Mouse (Mus musculus) liver, embryonic 16.5 days (tissue): ENCODE data around the gene Aimp2. TPM values are rescaled to one million over a fixed set of nuclear protein-coding genes. Genes with fewer than 3 reads are reported as not detected.

Experiments used
- ATAC-seq: fragments of 200-750 bp; cut with Nextera tagmentation; 2 replicates; pipeline ENCODE4 v1.8.0; 2017; ENCODE audit warnings: low read depth, mild to moderate bottlenecking, moderate number of reproducible peaks, moderate library complexity
- H3K27ac ChIP-seq: fragments of 300-500 bp; sonication (generic); 2 replicates; pipeline ENCODE4 v1.5.1; 2014; ENCODE audit warnings: mild to moderate bottlenecking, low read length
- H3K27me3 ChIP-seq: fragments of 300-500 bp; sonication (generic); 2 replicates; pipeline ENCODE4 v1.6.1; 2014; ENCODE audit warnings: low read depth, low read length, mixed read lengths; ENCODE audit not compliant: control insufficient read depth, insufficient read depth
- H3K36me3 ChIP-seq: fragments of 300-500 bp; sonication (generic); 2 replicates; pipeline ENCODE4 v1.6.1; 2014; ENCODE audit warnings: mild to moderate bottlenecking; ENCODE audit not compliant: control insufficient read depth, insufficient read depth
- H3K4me1 ChIP-seq: fragments of 300-500 bp; sonication (generic); 2 replicates; pipeline ENCODE4 v1.6.1; 2014; ENCODE audit warnings: low read depth, low read length, mixed read lengths; ENCODE audit not compliant: control insufficient read depth
- H3K4me2 ChIP-seq: fragments of 300-500 bp; sonication (generic); 2 replicates; pipeline ENCODE4 v1.6.1; 2014; ENCODE audit warnings: low read depth, low read length, mixed read lengths
- H3K4me3 ChIP-seq: fragments of 300-500 bp; sonication (generic); 2 replicates; pipeline ENCODE4 v1.5.1; 2014; ENCODE audit warnings: low read depth, mild to moderate bottlenecking, low read length
- H3K9ac ChIP-seq: fragments of 300-500 bp; sonication (generic); 2 replicates; pipeline ENCODE4 v1.6.1; 2014; ENCODE audit warnings: low read depth, low read length
- H3K9me3 ChIP-seq: fragments of 300-500 bp; sonication (generic); replicated peaks from 2 replicates; pipeline ENCODE4 v1.6.1; 2016; ENCODE audit warnings: low read length; ENCODE audit not compliant: control insufficient read depth
- WGBS: fragments of 180-500 bp; shearing (Covaris S2); extraction: QIAGEN DNeasy Blood & Tissue Kit; methylation state at CpG from one replicate; pipeline ENCODE4 v1.1.7; 2014; ENCODE audit not compliant: insufficient replicate concordance; 5-methylcytosine and 5-hydroxymethylcytosine counted together
- polyA plus RNA-seq: library from polyadenylated mRNA; unstranded; fragments of >200 nt; fragmentation: Nextera tagmentation; extraction: Ambion mirVana; gene quantifications from 2 replicates; pipeline ENCODE4 v1.2.1, GENCODE M21; 2015

The Aimp2 gene
- polyA plus RNA-seq, 1 experiment from 2014 or later, result 35.6 TPM

DNA sequence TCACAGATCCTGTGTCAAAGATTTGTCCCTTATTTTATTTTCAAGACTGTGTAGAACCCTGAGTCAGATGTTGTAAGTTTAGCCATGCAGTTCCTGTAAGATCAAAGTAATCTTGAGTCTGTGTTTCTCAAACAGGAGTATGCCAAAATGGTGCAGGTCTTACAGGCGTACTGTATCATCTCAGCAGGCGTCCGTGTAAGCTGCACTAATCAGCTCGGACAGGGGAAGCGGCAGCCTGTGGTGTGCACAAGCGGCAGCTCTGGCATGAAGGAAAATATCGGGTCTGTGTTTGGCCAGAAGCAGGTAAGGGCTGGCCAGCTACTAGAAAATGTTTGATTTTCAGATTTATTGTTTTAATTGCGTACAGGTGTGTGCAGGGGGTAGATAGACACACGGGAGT lies 6.6 kb upstream of the Aimp2 start:
- ATAC-seq, result no peak
- peaks cover 39% of the 10 kb centered on the region for H3K36me3 ChIP-seq
- WGBS, result 88% methylated on average over 9 of the region's 9 CpGs

DNA sequence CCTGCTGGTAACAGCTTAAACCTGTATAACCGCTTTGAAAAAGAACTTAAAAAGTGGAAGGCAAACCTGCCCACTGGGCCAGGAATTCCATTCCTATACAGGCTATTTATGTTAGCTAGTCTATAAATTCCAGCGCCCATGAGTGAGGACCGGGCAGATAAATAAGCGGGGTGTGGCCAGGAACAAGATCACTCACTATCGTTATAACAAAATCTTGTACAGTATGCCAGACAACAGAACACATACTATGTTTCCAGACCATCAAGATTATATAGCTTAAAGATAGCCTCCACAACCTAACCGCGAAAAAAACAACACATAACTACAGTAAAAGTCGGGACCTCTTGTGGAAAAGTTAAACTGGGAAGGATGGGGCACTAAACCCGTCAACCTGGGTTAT lies 721 bp downstream of the Aimp2 start:
- Histone ChIP-seq H3K4me3 (peak overlapping the region; percentile 72), H3K9me3 (no peaks in the 10 kb centered on the region), H3K27ac (peak overlapping the region; percentile 97), H3K4me2 (peak overlapping the region; percentile 90), H3K4me1 (peaks cover 25% of the 10 kb centered on the region), H3K9ac (peak overlapping the region; percentile 79), H3K27me3 (no peaks in the 10 kb centered on the region), H3K36me3 (peaks cover 21% of the 10 kb centered on the region)
- ATAC-seq, result peak; percentile 33
- WGBS, result under 1% methylated on average over 9 of the region's 9 CpGs

More for the DNA sequence above, 6.6 kb upstream of the Aimp2 start:
- Histone ChIP-seq H3K4me2 (no peak overlapping the region), H3K27me3 (no peaks in the 10 kb centered on the region), H3K27ac (no peak overlapping the region), H3K9me3 (no peaks in the 10 kb centered on the region), H3K9ac (no peak overlapping the region), H3K4me1 (peaks cover 1% of the 10 kb centered on the region; the same call in 1 of the 2 replicates), H3K4me3 (no peak overlapping the region)

DNA sequence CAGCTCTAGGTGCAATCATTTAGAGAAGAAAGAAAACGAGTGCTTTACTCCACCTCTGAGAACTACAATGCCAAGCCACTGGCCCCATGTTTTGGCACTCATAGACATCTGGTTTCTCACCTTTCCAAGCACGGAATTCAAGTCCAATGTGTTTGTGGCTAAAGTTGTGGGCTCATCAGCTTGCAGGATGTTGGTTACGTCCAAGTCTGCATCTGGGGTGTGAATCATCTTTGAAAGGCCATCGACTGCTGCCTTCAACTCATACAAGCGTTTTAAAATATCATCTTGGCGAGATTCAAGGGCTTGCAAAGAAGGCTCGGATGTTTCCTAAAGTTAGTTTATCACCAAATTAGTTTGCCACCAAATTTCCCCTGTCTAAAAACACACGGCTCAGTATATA lies 3.2 kb downstream of the Aimp2 start:
- peaks cover 42% of the 10 kb centered on the region for H3K36me3 ChIP-seq
- WGBS, result 81% methylated on average over 8 of the region's 8 CpGs
- no peak overlapping the region for H3K4me2 ChIP-seq
- H3K9ac ChIP-seq, result no peak overlapping the region
- ATAC-seq, result no peak
- H3K9me3 ChIP-seq, result no peaks in the 10 kb centered on the region
- H3K4me3 ChIP-seq, result no peak overlapping the region
- no peaks in the 10 kb centered on the region for H3K27me3 ChIP-seq
- no peak overlapping the region for H3K27ac ChIP-seq
- peaks cover 40% of the 10 kb centered on the region for H3K4me1 ChIP-seq

DNA sequence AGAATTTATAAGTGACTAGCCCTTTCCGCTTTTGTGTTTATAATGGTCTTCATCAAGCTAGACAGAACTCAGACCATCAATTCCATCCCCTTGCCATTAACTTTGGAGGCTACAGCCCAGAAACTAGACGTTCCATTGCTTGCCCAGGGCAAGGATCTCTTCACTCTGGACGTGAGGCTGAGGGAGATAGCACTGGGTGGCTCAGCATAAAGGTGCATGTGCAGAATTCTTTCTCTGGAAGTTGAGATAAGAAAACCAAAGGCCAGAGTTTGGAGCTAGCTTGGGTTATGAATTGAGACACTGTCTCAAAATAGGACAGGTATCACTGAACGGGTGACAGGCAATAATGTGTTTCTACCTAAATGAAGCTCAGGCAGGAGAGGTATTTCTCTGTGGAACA lies 5.8 kb downstream of the Aimp2 start:
- 33% methylated on average over 4 of the region's 4 CpGs for WGBS
- H3K27ac ChIP-seq, result no peak overlapping the region
- no peaks in the 10 kb centered on the region for H3K9me3 ChIP-seq
- H3K4me2 ChIP-seq, result no peak overlapping the region
- ATAC-seq, result peak; percentile 62
- no peaks in the 10 kb centered on the region for H3K27me3 ChIP-seq
- peaks cover 31% of the 10 kb centered on the region for H3K4me1 ChIP-seq
- no peak overlapping the region for H3K4me3 ChIP-seq
- no peak overlapping the region for H3K9ac ChIP-seq
- H3K36me3 ChIP-seq, result peaks cover 68% of the 10 kb centered on the region

DNA sequence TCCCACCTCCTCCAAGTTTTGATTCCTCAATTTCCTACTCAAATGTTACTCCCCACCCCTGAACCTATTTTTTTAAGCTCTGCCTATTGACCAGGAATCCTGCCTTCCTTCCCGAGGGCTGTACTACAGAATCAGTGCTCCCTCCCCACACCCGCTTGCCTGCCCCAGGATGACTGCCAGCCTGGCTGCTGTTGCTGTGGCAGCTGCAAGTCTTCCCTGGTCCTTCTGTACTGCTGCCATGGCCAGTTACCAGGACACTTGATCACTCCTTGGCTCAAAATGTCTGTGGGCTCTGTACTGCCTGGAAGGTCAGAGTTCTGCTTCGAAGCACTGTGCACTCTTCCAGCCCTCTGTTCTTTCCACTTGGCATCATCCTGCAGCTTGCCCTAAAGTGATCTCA lies 7.5 kb downstream of the Aimp2 start:
- Histone ChIP-seq H3K27ac (no peak overlapping the region), H3K4me2 (no peak overlapping the region), H3K4me1 (peaks cover 15% of the 10 kb centered on the region), H3K9me3 (no peaks in the 10 kb centered on the region), H3K9ac (no peak overlapping the region), H3K4me3 (no peak overlapping the region), H3K27me3 (no peaks in the 10 kb centered on the region), H3K36me3 (peaks cover 85% of the 10 kb centered on the region)
- WGBS, result 83% methylated on average over 3 of the region's 3 CpGs
- no peak for ATAC-seq

DNA sequence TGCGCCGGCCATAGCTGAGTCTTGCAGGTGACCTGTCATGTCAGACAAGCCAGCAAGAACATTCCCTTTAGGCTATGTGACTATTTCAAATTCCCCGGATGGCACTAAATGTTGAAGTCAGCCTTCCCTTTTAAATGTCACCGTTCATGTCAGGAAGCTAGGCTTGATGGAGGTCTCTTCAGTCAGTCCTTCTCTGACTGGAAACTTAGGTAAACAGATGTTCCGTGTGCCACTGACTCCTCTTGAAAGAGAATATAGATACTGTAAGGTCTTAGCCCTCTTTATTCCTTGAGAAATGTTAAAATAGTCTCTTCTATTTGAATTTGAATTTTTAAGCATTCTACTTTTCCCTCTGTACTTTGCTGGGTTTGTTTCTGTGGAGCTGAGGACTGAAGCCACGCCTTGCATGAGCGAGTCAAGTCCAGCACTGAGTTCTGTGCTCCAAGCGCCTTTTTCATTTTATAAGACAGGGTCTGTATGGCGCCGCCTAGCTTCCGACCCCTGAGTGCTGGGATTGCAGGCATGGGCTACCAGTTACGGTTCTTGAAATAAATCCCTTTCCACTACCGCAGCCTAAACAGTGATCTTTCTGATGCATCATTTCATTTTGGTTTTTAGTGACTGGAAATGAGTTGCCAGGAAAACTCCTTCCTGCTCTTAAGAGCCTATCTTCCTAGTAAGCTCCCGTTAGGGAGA lies 11.9 kb downstream of the Aimp2 start, which contains the start of gene Ankrd61:
Gene Ankrd61 (minus strand): TSS at position 51 of the 696 bp plus-strand sequence.
- peaks cover 91% of the 10 kb centered on the region for H3K36me3 ChIP-seq
- no peak for ATAC-seq
- 85% methylated on average over 14 of the region's 14 CpGs for WGBS

DNA sequence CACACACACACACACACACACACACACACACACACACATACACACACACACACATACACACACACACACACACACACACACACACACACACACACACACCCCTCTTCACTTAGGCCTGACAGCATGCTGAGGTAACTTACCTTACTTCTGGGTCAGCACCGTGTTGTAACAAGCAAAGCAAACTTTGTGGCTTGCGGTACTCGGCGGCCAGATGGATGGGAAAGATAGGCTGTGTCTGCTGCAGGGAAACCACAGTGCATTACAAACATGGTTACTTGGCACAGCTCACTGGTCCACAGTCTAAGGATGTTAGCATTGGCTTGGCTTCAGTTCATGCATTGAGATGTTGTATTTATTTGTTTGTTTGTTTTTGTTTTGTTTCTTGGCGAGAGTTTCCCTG lies 16.3 kb downstream of the Aimp2 start:
- WGBS, result 15% methylated on average over 5 of the region's 5 CpGs
- Histone ChIP-seq H3K27ac (no peak overlapping the region), H3K36me3 (peaks cover 91% of the 10 kb centered on the region), H3K4me2 (no peak overlapping the region), H3K4me1 (peaks cover 17% of the 10 kb centered on the region), H3K9me3 (no peaks in the 10 kb centered on the region), H3K4me3 (no peak overlapping the region), H3K27me3 (no peaks in the 10 kb centered on the region), H3K9ac (no peak overlapping the region)
- peak; percentile 53 for ATAC-seq

More for the DNA sequence above, 11.9 kb downstream of the Aimp2 start, which contains the start of gene Ankrd61:
- H3K27ac ChIP-seq, result no peak within 1 kb of the TSS
- H3K4me1 ChIP-seq, result peaks cover 5% of the 10 kb centered on the region
- no peak within 1 kb of the TSS for H3K9ac ChIP-seq
- no peaks in the 10 kb centered on the region for H3K27me3 ChIP-seq
- H3K4me3 ChIP-seq, result no peak within 1 kb of the TSS
- H3K4me2 ChIP-seq, result no peak within 1 kb of the TSS
- no peaks in the 10 kb centered on the region for H3K9me3 ChIP-seq

DNA sequence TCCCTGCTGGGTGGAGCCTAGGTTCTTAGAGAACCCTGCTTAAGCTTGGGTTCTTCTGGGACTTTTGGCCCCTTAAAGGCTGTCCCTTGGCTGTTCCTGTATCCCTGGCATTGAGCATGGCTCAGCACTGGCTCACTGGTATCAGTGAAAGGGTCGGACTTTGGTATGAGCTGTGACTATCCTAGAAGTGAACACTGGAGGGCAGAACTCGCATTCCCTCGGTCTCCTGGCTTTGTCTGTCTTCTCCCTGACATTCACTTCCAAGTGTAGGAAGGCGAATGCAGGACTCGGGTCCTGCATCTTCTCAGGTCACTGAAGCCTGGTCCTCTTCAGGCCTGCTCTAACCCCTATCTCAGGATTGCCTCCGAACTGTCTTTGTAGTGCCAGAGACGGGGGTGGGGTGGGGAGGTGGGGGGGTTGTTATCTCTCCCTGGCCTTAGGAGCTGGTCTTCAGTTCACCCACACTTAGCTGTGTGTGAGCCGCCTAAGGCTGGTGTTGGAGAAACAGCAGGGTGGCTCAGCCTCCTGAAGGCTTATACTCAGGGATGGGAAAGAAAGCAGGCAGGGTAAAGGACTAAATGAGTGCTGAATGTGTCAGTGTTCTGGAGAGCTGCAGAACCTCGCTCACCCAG lies 17.3 kb downstream of the Aimp2 start:
- Histone ChIP-seq H3K4me1 (peaks cover 17% of the 10 kb centered on the region), H3K4me3 (no peak overlapping the region), H3K27me3 (no peaks in the 10 kb centered on the region), H3K27ac (no peak overlapping the region), H3K4me2 (no peak overlapping the region), H3K36me3 (peaks cover 91% of the 10 kb centered on the region), H3K9me3 (no peaks in the 10 kb centered on the region), H3K9ac (no peak overlapping the region)
- WGBS, result 53% methylated on average over 9 of the region's 9 CpGs
- 0 out of 2 replicates have a peak, but pooled peaks have one; percentile 15 for ATAC-seq

DNA sequence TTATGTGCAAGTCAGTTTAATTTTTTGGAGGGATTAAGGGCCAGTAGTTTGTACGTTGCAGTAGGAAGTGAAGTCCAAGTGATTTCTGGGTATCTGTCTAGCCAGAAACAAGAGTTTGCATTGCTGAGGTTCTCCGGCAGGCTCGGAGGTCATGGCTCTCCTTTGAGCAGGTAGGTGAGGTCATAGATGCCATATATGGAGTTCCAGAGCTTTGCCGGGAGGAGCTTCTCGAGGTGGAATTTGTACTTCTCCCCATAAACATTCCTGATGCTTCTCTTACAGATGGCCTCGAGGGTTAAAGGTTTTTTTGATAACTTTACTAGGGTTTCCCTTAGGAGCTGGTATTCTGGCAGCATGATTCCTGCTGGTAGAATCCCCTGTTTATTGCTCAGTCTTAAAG lies 18.9 kb downstream of the Aimp2 start:
- no peak overlapping the region for H3K4me2 ChIP-seq
- no peak overlapping the region for H3K9ac ChIP-seq
- H3K36me3 ChIP-seq, result peaks cover 95% of the 10 kb centered on the region
- no peak overlapping the region for H3K27ac ChIP-seq
- no peak overlapping the region for H3K4me3 ChIP-seq
- no peaks in the 10 kb centered on the region for H3K9me3 ChIP-seq
- ATAC-seq, result no peak
- WGBS, result 76% methylated on average over 6 of the region's 6 CpGs
- H3K4me1 ChIP-seq, result peaks cover 17% of the 10 kb centered on the region
- H3K27me3 ChIP-seq, result no peaks in the 10 kb centered on the region
